Mouse (Mus musculus) megakaryocyte, embryonic 14.5 days (primary cell): ENCODE data around the gene Spata6. TPM values are rescaled to one million over a fixed set of nuclear protein-coding genes. Genes with fewer than 3 reads are reported as not detected.

Experiments
- H3K27me3 ChIP-seq: replicated peaks from 2 replicates; pipeline ENCODE3; 2012; ENCODE audit warnings: inconsistent platforms
- H3K36me3 ChIP-seq: replicated peaks from 2 replicates; pipeline ENCODE3; 2012; ENCODE audit warnings: low read length, inconsistent platforms, mixed read lengths
- H3K4me1 ChIP-seq: 2 replicates; pipeline ENCODE4 v1.6.1; 2012; ENCODE audit warnings: inconsistent platforms
- H3K4me3 ChIP-seq: replicated peaks from 2 replicates; pipeline ENCODE3; 2012; ENCODE audit warnings: moderate library complexity, mild to moderate bottlenecking, inconsistent platforms
- H3K9me3 ChIP-seq: 2 replicates; pipeline ENCODE4 v1.6.1; 2012; ENCODE audit warnings: inconsistent platforms
- FLI1 ChIP-seq: IDR thresholded peaks from 2 replicates; pipeline ENCODE4 v1.6.1; 2012; ENCODE audit warnings: low read length, inconsistent platforms, mixed read lengths
- GATA1 ChIP-seq: IDR thresholded peaks from 3 replicates; pipeline ENCODE4 v1.6.1; 2012; ENCODE audit warnings: mixed read lengths, low read length, inconsistent platforms, borderline replicate concordance
- polyA plus RNA-seq: library from polyadenylated mRNA; stranded (reverse); fragments of >175 nt; gene quantifications from 2 replicates; pipeline ENCODE4 v1.2.3, GENCODE M21; 2012; ENCODE audit warnings: low replicate concordance; ENCODE audit not compliant: insufficient read depth

Spata6 gene
- polyA plus RNA-seq, 1 experiment, result 6.1 TPM

- no peak overlapping the region for H3K4me3 ChIP-seq
- H3K36me3 ChIP-seq, result no peaks in the 10 kb centered on the region
- H3K27me3 ChIP-seq, result no peaks in the 10 kb centered on the region
- H3K9me3 ChIP-seq, result no peaks in the 10 kb centered on the region
- TF ChIP-seq GATA1, result no peak
- no peak for TF ChIP-seq FLI1
- no peaks in the 10 kb centered on the region for H3K4me1 ChIP-seq
Observed at GRCm38 (mm10) chr4:111799892-111800291, 80.1 kb downstream of the Spata6 start.

GRCm38 (mm10) chr4:111803164-111803563 is 83.4 kb downstream of the Spata6 start:
- no peak for TF ChIP-seq GATA1
- no peak for TF ChIP-seq FLI1
- Histone ChIP-seq H3K4me1 (no peaks in the 10 kb centered on the region), H3K36me3 (no peaks in the 10 kb centered on the region), H3K4me3 (no peak overlapping the region), H3K9me3 (no peaks in the 10 kb centered on the region), H3K27me3 (no peaks in the 10 kb centered on the region)

- TF ChIP-seq FLI1, result no peak
- no peak for TF ChIP-seq GATA1
- no peaks in the 10 kb centered on the region for H3K36me3 ChIP-seq
- H3K4me3 ChIP-seq, result no peak overlapping the region
- H3K27me3 ChIP-seq, result no peaks in the 10 kb centered on the region
- H3K9me3 ChIP-seq, result no peaks in the 10 kb centered on the region
- no peaks in the 10 kb centered on the region for H3K4me1 ChIP-seq
Observed at GRCm38 (mm10) chr4:111817478-111817877, 97.7 kb downstream of the Spata6 start.

GRCm38 (mm10) chr4:111838882-111839281 is 119.1 kb downstream of the Spata6 start:
- TF ChIP-seq GATA1 (no peak), FLI1 (no peak)
- H3K36me3 ChIP-seq, result no peaks in the 10 kb centered on the region
- H3K4me1 ChIP-seq, result no peaks in the 10 kb centered on the region
- H3K4me3 ChIP-seq, result no peak overlapping the region
- H3K9me3 ChIP-seq, result no peaks in the 10 kb centered on the region
- no peaks in the 10 kb centered on the region for H3K27me3 ChIP-seq

- no peak overlapping the region for H3K4me3 ChIP-seq
- TF ChIP-seq FLI1 (no peak), GATA1 (no peak)
- no peaks in the 10 kb centered on the region for H3K36me3 ChIP-seq
- no peaks in the 10 kb centered on the region for H3K27me3 ChIP-seq
- no peaks in the 10 kb centered on the region for H3K9me3 ChIP-seq
- H3K4me1 ChIP-seq, result peaks cover 3% of the 10 kb centered on the region
Observed at GRCm38 (mm10) chr4:111852626-111853025, 132.8 kb downstream of the Spata6 start.

GRCm38 (mm10) chr4:111866701-111867100 is 146.9 kb downstream of the Spata6 start:
- no peaks in the 10 kb centered on the region for H3K27me3 ChIP-seq
- TF ChIP-seq FLI1, result no peak
- H3K9me3 ChIP-seq, result no peaks in the 10 kb centered on the region
- no peaks in the 10 kb centered on the region for H3K36me3 ChIP-seq
- no peak overlapping the region for H3K4me3 ChIP-seq
- no peaks in the 10 kb centered on the region for H3K4me1 ChIP-seq

- no peaks in the 10 kb centered on the region for H3K36me3 ChIP-seq
- no peak for TF ChIP-seq GATA1
- H3K9me3 ChIP-seq, result no peaks in the 10 kb centered on the region
Observed at GRCm38 (mm10) chr4:111867743-111868401, 148.1 kb downstream of the Spata6 start.

More at GRCm38 (mm10) chr4:111867743-111868401, 148.1 kb downstream of the Spata6 start:
- H3K27me3 ChIP-seq, result no peaks in the 10 kb centered on the region
- H3K4me1 ChIP-seq, result no peaks in the 10 kb centered on the region
- no peak overlapping the region for H3K4me3 ChIP-seq

Other genes with a start within 250 kb of the Spata6 start
- gene Slc5a9, start 182.9 kb downstream of the Spata6 start, polyA plus RNA-seq, result not detected in 2 replicates
- gene Skint8, start 199.4 kb downstream of the Spata6 start, polyA plus RNA-seq, result not detected in 2 replicates